Mouse (Mus musculus) spleen, adult 2 months (tissue): ENCODE measurements at regions not wholly inside any gene's neighbourhood (a gene's known extent, or its start where the extent isn't known, plus 50 kb on each side); places are given as distances from the start of the nearest gene placed in this dataset.

Experiments
- CTCF ChIP-seq: fragments of 200-500 bp; IDR thresholded peaks from 2 replicates; pipeline ENCODE4 v1.5.1; 2011; ENCODE audit warnings: mild to moderate bottlenecking, inconsistent platforms; ENCODE audit not compliant: insufficient read depth, insufficient read length, insufficient replicate concordance; ENCODE audit errors: extremely low read depth
- POLR2A ChIP-seq: fragments of 200-500 bp; IDR thresholded peaks from 2 replicates; pipeline ENCODE4 v1.6.1; 2011; ENCODE audit warnings: low read depth, low read length, inconsistent platforms

- TF ChIP-seq POLR2A: no peak
- TF ChIP-seq CTCF: no peak
Observed at GRCm38 (mm10) chr12:25289381-25289780, 192.4 kb upstream of the Id2 start.
